ENCODE assay signal across 8 mouse cellular contexts in genomic region chr10:116950886-116951285, GRCm38 (mm10). TPM values are rescaled to one million over a fixed set of nuclear protein-coding genes. Genes with fewer than 3 reads are reported as not detected.
DNase-seq lines count a peak whose midpoint lies in the region; ATAC-seq and TF ChIP-seq lines count a peak whose summit lies in the region.

No protein-coding gene starts in this region.

- H3K4me2 ChIP-seq in heart, embryonic 11.5 days, result peak overlapping the region; percentile 72
- peak overlapping the region; percentile 74 for H3K4me2 ChIP-seq in forebrain, postnatal 0 days (ENCODE audit: low read depth)

- H3K4me3 ChIP-seq in heart, embryonic 11.5 days (ENCODE audit: low read depth, low read length), result peak overlapping the region; percentile 83
- H3K4me3 ChIP-seq in E14TG2a.4 (replicated peaks; ENCODE audit: low read length) (0 out of 2 replicates have a peak overlapping the region, but pooled peaks have one; percentile 41), macrophage (ENCODE audit: inconsistent target) (peak overlapping the region; percentile 48)
- H3K4me3 ChIP-seq in forebrain, postnatal 0 days (ENCODE audit: low read depth, low read length), result peak overlapping the region; percentile 86

- no peak for TF ChIP-seq CTCF in E14TG2a.4 (conservative IDR thresholded peaks at IDR 0.05; ENCODE audit: low read length)
- TF ChIP-seq CTCF in forebrain, postnatal 0 days (IDR thresholded peaks at IDR 0.05; ENCODE audit: low read depth), result no peak

- no peaks in the 10 kb centered on the region for H3K36me3 ChIP-seq in heart, embryonic 11.5 days (ENCODE audit: control insufficient read depth, insufficient read depth, low read length)
- H3K36me3 ChIP-seq in E14TG2a.4 (ENCODE audit: insufficient read depth, low read length), result no peaks in the 10 kb centered on the region
- H3K36me3 ChIP-seq in forebrain, postnatal 0 days (ENCODE audit: insufficient read depth), result no peaks in the 10 kb centered on the region
- no peaks in the 10 kb centered on the region for H3K36me3 ChIP-seq in macrophage (ENCODE audit: inconsistent target)

- no peak for DNase-seq in heart, adult 8-10 months (ENCODE audit: low spot score)
- DNase-seq in forebrain, postnatal 0 days, result no peak
- DNase-seq in left cerebral cortex, postnatal 36 days (ENCODE audit: low spot score in 2 of 2), result no peak
- DNase-seq in gastrocnemius, adult 18-20 months (ENCODE audit: low spot score), result no peak
- no peak for DNase-seq in layer of hippocampus, postnatal 25 days (ENCODE audit: extremely low spot score in 1 of 2, low spot score in 1 of 2)

- intact Hi-C loops in left cerebral cortex, postnatal 36 days (cut with DNase I), result loop anchor here (10.0 kb wide), 1 partner anchor 274 kb away; the partner anchor contains the start of gene Yeats4

- no peak overlapping the region for H3K9ac ChIP-seq in heart, embryonic 11.5 days (ENCODE audit: low read depth, low read length)
- no peak overlapping the region for H3K9ac ChIP-seq in forebrain, postnatal 0 days

- WGBS in heart, embryonic 11.5 days (ENCODE audit: insufficient replicate concordance), result 29% methylated on average over 5 of the region's 5 CpGs
- WGBS in forebrain, postnatal 0 days, result 33% methylated on average over 5 of the region's 5 CpGs
- 16% methylated on average over 5 of the region's 5 CpGs for WGBS in macrophage (ENCODE audit: missing documents)

- 0 out of 2 replicates have a peak, but pooled peaks cover 2% of the 10 kb centered on the region for H3K9me3 ChIP-seq in heart, embryonic 11.5 days (replicated peaks; ENCODE audit: control insufficient read depth, low read length)
- peaks cover 7% of the 10 kb centered on the region; the same call in 1 of the 2 replicates for H3K9me3 ChIP-seq in E14TG2a.4 (ENCODE audit: low read length)
- no peaks in the 10 kb centered on the region for H3K9me3 ChIP-seq in forebrain, postnatal 0 days (ENCODE audit: low read length)

- peaks cover 14% of the 10 kb centered on the region for H3K4me1 ChIP-seq in heart, embryonic 11.5 days (ENCODE audit: control insufficient read depth, insufficient read depth, low read length)
- peaks cover 42% of the 10 kb centered on the region for H3K4me1 ChIP-seq in E14TG2a.4 (replicated peaks; ENCODE audit: low read depth, low read length)
- H3K4me1 ChIP-seq in forebrain, postnatal 0 days (ENCODE audit: insufficient read depth), result peaks cover 8% of the 10 kb centered on the region

- no peaks in the 10 kb centered on the region for H3K27me3 ChIP-seq in heart, embryonic 11.5 days (ENCODE audit: control insufficient read depth, insufficient read depth, low read length)
- H3K27me3 ChIP-seq in E14TG2a.4 (ENCODE audit: insufficient read depth, low read length), result no peaks in the 10 kb centered on the region
- no peaks in the 10 kb centered on the region for H3K27me3 ChIP-seq in forebrain, postnatal 0 days (ENCODE audit: insufficient read depth, low read length)

- no peaks in the 10 kb centered on the region for H3K79me2 ChIP-seq in macrophage (ENCODE audit: inconsistent target)

- ATAC-seq in heart, embryonic 11.5 days (replicated peaks; ENCODE audit: insufficient number of reproducible peaks, low FRiP score, low TSS enrichment), result no peak
- ATAC-seq in forebrain, postnatal 0 days, result no peak

- H3K27ac ChIP-seq in heart, embryonic 11.5 days (ENCODE audit: low read depth, low read length), result no peak overlapping the region
- no peak overlapping the region for H3K27ac ChIP-seq in forebrain, postnatal 0 days (ENCODE audit: low read depth, low read length)
- H3K27ac ChIP-seq in macrophage, result no peak overlapping the region

RNA-seq across cellular contexts. Expression of gene Rab3ip, which starts 0.3 kb away (rescaled TPM):
- polyA plus RNA-seq in heart, embryonic 11.5 days (2014; fragmentation: Nextera tagmentation; extraction: Ambion mirVana), result 56.9 and 63.2 TPM in 2 replicates
- 100 to 1,000 TPM in 3 of 4 experiments, 10 to 100 TPM in 1; 87.9 to 107 (median 103) TPM for total RNA-seq in heart, adult 8-10 months (2022)
- 80.7 and 125 TPM in 2 replicates for total RNA-seq in forebrain, postnatal 0 days (2014; rRNA removed)
- 37.3 and 41.8 TPM in 2 replicates for polyA plus RNA-seq in forebrain, postnatal 0 days (2015; fragmentation: Nextera tagmentation; extraction: Ambion mirVana)
- total RNA-seq in macrophage (2018; cell fraction: chromatin; rRNA removed), result 10 to 100 TPM in 5 of 26 experiments, 1 to 10 TPM in 20, under 1 TPM in 1; 0.50 to 25.7 (median 6.6) TPM
- total RNA-seq in macrophage (2018; cell fraction: cytosol; rRNA removed), result 1 to 10 TPM; 3.2 to 5.8 (median 4.4) TPM
- total RNA-seq in macrophage (2018; cell fraction: nucleus; rRNA removed), result 10 to 100 TPM in 2 of 26 experiments, 1 to 10 TPM in 24; 2.0 to 20.0 (median 4.7) TPM
- polyA plus RNA-seq in macrophage (2018), result 2.7 to 2.9 TPM (median 2.8 TPM) in 3 replicates
- total RNA-seq in left cerebral cortex, postnatal 36 days (2021), result 10 to 100 TPM; 41.7 to 50.6 TPM
- total RNA-seq in gastrocnemius, adult 18-20 months (2021), result 10 to 100 TPM; 29.9 to 33.8 TPM
- 10 to 100 TPM; 62.3 to 65.7 TPM for total RNA-seq in layer of hippocampus, postnatal 25 days (2021)

RNA-seq across cellular contexts. Expression of gene Gm10271, which starts 21.5 kb away (rescaled TPM):
- polyA plus RNA-seq in heart, embryonic 11.5 days (2014; fragmentation: Nextera tagmentation; extraction: Ambion mirVana), result not detected in 2 replicates
- total RNA-seq in heart, adult 8-10 months (2022), result not detected
- not detected in 2 replicates for total RNA-seq in forebrain, postnatal 0 days (2014; rRNA removed)
- not detected in 2 replicates for polyA plus RNA-seq in forebrain, postnatal 0 days (2015; fragmentation: Nextera tagmentation; extraction: Ambion mirVana)
- total RNA-seq in macrophage (2018; cell fraction: chromatin; rRNA removed), result not detected
- total RNA-seq in macrophage (2018; cell fraction: cytosol; rRNA removed), result not detected
- not detected for total RNA-seq in macrophage (2018; cell fraction: nucleus; rRNA removed)
- polyA plus RNA-seq in macrophage (2018), result not detected in 3 replicates
- total RNA-seq in left cerebral cortex, postnatal 36 days (2021), result not detected
- total RNA-seq in gastrocnemius, adult 18-20 months (2021), result not detected
- not detected for total RNA-seq in layer of hippocampus, postnatal 25 days (2021)

RNA-seq across cellular contexts. Expression of gene Best3, which starts 35.2 kb away (rescaled TPM):
- 0.14 and 0.18 TPM in 2 replicates for polyA plus RNA-seq in heart, embryonic 11.5 days (2014; fragmentation: Nextera tagmentation; extraction: Ambion mirVana)
- total RNA-seq in heart, adult 8-10 months (2022), result 1 to 10 TPM; 7.1 to 8.0 (median 7.4) TPM
- not detected in 2 replicates for total RNA-seq in forebrain, postnatal 0 days (2014; rRNA removed)
- 0.05 and 0.11 TPM in 2 replicates for polyA plus RNA-seq in forebrain, postnatal 0 days (2015; fragmentation: Nextera tagmentation; extraction: Ambion mirVana)
- under 1 TPM in 1 of 26 experiments, not detected in 25; 0.49 TPM for total RNA-seq in macrophage (2018; cell fraction: chromatin; rRNA removed)
- total RNA-seq in macrophage (2018; cell fraction: cytosol; rRNA removed), result under 1 TPM in 4 of 26 experiments, not detected in 22; 0.03 to 0.07 (median 0.04) TPM
- under 1 TPM in 1 of 26 experiments, not detected in 25; 0.23 TPM for total RNA-seq in macrophage (2018; cell fraction: nucleus; rRNA removed)
- polyA plus RNA-seq in macrophage (2018), result 0.04 TPM in 1 of 3 replicates, not detected in the others
- total RNA-seq in left cerebral cortex, postnatal 36 days (2021), result under 1 TPM; 0.12 to 0.27 TPM
- total RNA-seq in gastrocnemius, adult 18-20 months (2021), result 10 to 100 TPM; 23.5 to 29.6 TPM
- 1 to 10 TPM; 1.8 to 2.7 TPM for total RNA-seq in layer of hippocampus, postnatal 25 days (2021)

RNA-seq across cellular contexts. Expression of gene Myrfl, which starts 54.2 kb away (rescaled TPM):
- polyA plus RNA-seq in heart, embryonic 11.5 days (2014; fragmentation: Nextera tagmentation; extraction: Ambion mirVana), result 0.23 and 0.55 TPM in 2 replicates
- total RNA-seq in heart, adult 8-10 months (2022), result 1 to 10 TPM in 3 of 4 experiments, under 1 TPM in 1; 0.50 to 2.0 (median 1.2) TPM
- total RNA-seq in forebrain, postnatal 0 days (2014; rRNA removed), result 0.08 TPM in 1 of 2 replicates, not detected in the other
- polyA plus RNA-seq in forebrain, postnatal 0 days (2015; fragmentation: Nextera tagmentation; extraction: Ambion mirVana), result not detected in 2 replicates
- not detected for total RNA-seq in macrophage (2018; cell fraction: chromatin; rRNA removed)
- total RNA-seq in macrophage (2018; cell fraction: cytosol; rRNA removed), result under 1 TPM in 1 of 26 experiments, not detected in 25; 0.03 TPM
- total RNA-seq in macrophage (2018; cell fraction: nucleus; rRNA removed), result not detected
- polyA plus RNA-seq in macrophage (2018), result not detected in 3 replicates
- under 1 TPM; 0.15 to 0.25 TPM for total RNA-seq in left cerebral cortex, postnatal 36 days (2021)
- total RNA-seq in gastrocnemius, adult 18-20 months (2021), result under 1 TPM in 1 of 2 experiments, not detected in 1; 0.09 TPM
- under 1 TPM; 0.22 to 0.45 TPM for total RNA-seq in layer of hippocampus, postnatal 25 days (2021)
